Mouse (Mus musculus): Measurements from ENCODE around the gene Ncam2.

DNA sequence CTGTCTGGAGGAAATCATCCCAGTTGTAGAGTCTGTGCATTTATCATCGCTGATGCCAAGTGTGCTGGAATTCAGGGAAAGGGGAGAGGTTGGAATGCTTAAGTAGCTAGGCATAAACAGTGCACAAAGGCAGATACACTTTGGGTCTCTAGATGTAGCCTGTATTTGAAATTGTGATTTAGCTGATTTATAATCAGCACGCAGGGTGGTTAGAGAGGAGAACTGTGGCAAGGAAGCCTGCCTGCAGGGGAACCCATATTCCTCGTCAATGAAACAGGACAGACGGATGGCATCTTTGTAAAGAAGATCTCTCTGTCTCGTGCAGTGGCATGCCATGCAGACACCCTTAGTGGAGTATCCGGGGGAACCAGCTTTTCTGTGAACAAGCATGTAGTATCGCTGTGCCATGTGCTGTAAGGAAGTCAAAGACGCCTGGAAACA is 2.2 kb downstream of the Ncam2 start:
- TF ChIP-seq CTCF (IDR thresholded peaks at IDR 0.05) (no peak), POLR2A (IDR thresholded peaks at IDR 0.05; ENCODE audit: insufficient read depth, low read depth, low read length) (no peak)
